Mouse (Mus musculus) brain, embryonic 14.5 days (tissue): ENCODE results near the gene Fam174b.

Experiments
- CTCF ChIP-seq: fragments of 200-500 bp; IDR thresholded peaks from 2 replicates; pipeline ENCODE4 v1.5.1; 2012; ENCODE audit warnings: inconsistent platforms, mild to moderate bottlenecking, moderate library complexity, borderline replicate concordance; ENCODE audit not compliant: insufficient read depth, insufficient read length; ENCODE audit errors: extremely low read depth
- POLR2A ChIP-seq: fragments of 200-500 bp; IDR thresholded peaks from 2 replicates; pipeline ENCODE4 v1.6.1; 2012; ENCODE audit warnings: mild to moderate bottlenecking, inconsistent platforms, borderline replicate concordance; ENCODE audit not compliant: poor library complexity, insufficient read depth, insufficient read length, severe bottlenecking; ENCODE audit errors: extremely low read depth

GRCm38 (mm10) chr7:73765186-73765903, 25.2 kb downstream of the Fam174b start:
- TF ChIP-seq POLR2A (no peak), CTCF (no peak)
